Mouse (Mus musculus) lung, adult 2 months (tissue): Measurements from ENCODE around the gene Zfhx2.

Experiments
- CTCF ChIP-seq: fragments of 200-500 bp; IDR thresholded peaks from 2 replicates; pipeline ENCODE4 v1.5.1; 2011; ENCODE audit warnings: mild to moderate bottlenecking, low read length, control low read depth; ENCODE audit not compliant: insufficient read depth
- POLR2A ChIP-seq: fragments of 200-500 bp; IDR thresholded peaks from 2 replicates; pipeline ENCODE4 v1.6.1; 2011; ENCODE audit warnings: low read depth, mild to moderate bottlenecking, control low read depth, low read length, borderline replicate concordance; ENCODE audit errors: extremely low read depth

GRCm38 (mm10) chr14:55105386-55105785, 13.3 kb upstream of the Zfhx2 start:
- no peak for TF ChIP-seq CTCF
- TF ChIP-seq POLR2A: no peak
